ENCODE assay signal across 25 mouse cellular contexts in the genomic region with DNA sequence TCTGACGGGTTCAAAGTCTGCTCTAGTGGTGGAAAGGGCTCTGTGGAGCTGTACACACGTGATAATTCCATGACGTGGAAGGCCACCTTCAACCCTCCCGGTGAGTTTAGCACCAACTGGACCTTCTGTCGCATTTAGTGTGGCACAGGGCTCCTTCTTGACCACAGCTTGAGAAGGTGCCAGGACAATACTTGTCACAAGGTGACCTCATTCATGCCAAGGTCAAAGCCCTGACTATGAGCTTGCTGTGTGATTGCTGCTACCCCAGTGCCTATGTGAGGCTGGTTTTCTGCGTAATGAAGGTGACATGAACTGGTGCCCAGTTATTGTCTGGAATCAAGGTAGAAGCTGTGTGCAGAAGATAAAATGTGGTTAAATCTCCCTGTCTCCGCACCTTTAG.
"Had no signal": no experiment of that assay in that cellular context is flagged by ENCODE, and none has a peak within 500 bp of the region (broad histone marks: within the 10 kb centered on the region; RNA-seq: fewer than 3 reads in every experiment).

No protein-coding gene starts in this region.

- H3K27ac ChIP-seq: heart, adult 2 months; heart, embryonic 13.5 days; heart, embryonic 15.5 days; hindbrain, embryonic 13.5 days; hindbrain, embryonic 15.5 days; hindbrain, postnatal 0 days; kidney, embryonic 15.5 days; kidney, postnatal 0 days; limb, embryonic 12.5 days; liver, embryonic 13.5 days; liver, embryonic 15.5 days had no signal

- DNase-seq: gastrocnemius, postnatal 14 days; gastrocnemius, postnatal 36 days; heart, adult 11 months; heart, adult 2 months; heart, postnatal 14 days; heart, postnatal 36 days; kidney, adult 11 months; kidney, adult 2 months; kidney, adult 9 months; kidney, postnatal 14 days; kidney, postnatal 36 days; layer of hippocampus, adult 9-11 months; layer of hippocampus, postnatal 36 days; left cerebral cortex, postnatal 4 days; liver; liver, embryonic 13.5 days had no signal

- H3K4me3 ChIP-seq: heart, adult 2 months; heart, embryonic 13.5 days; heart, embryonic 15.5 days; hindbrain, embryonic 13.5 days; hindbrain, embryonic 15.5 days; kidney, embryonic 15.5 days; limb, embryonic 12.5 days; liver, embryonic 13.5 days; liver, embryonic 15.5 days had no signal
